Mouse (Mus musculus): ENCODE data around the gene Uchl1.

Uchl1 gene

DNA sequence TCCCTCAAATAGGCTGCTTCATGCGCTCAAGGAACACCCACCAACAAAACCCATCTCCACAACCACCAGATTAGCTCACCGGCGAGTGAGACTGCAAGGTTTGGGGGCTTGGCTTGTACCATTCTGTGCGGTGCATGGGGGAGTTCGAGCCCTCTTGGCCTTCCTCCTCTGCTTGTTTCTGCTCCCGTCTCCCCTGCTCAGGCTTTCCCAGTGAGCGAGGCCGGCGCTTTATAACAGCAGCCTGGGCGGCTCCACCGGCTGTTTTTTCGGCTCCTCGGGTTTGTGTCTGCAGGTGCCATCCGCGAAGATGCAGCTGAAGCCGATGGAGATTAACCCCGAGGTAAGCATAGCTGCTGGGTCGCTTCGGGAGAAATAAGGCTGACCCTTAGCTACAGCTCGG lies at the start of gene Uchl1:
TSS of gene Uchl1 (plus strand) at position 109 of the 400 bp plus-strand sequence.
- peak; percentile 37 to 69 for DNase-seq (ENCODE audit: low spot score in 2 of 2)

DNA sequence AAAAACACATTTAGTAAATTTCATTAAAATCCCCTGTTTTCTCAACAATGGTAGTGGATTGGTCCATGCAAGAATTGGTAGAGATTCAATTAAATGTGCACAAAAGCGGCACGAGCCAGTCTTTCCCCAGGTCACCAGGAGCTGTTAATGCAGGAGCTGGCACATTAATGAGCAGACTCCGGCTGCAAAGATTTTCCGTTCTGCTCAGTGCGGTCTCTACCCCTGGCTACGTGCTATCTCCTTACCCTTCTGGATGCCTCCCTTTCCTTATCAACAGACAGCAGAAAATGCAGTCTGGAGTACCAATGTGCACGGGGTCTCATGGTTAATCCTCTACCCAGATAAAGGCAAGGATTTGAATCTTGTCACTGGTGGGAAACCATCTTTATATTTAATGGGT lies 48.1 kb upstream of the Uchl1 start:
- no peak for DNase-seq (ENCODE audit: low spot score in 2 of 2)

DNA sequence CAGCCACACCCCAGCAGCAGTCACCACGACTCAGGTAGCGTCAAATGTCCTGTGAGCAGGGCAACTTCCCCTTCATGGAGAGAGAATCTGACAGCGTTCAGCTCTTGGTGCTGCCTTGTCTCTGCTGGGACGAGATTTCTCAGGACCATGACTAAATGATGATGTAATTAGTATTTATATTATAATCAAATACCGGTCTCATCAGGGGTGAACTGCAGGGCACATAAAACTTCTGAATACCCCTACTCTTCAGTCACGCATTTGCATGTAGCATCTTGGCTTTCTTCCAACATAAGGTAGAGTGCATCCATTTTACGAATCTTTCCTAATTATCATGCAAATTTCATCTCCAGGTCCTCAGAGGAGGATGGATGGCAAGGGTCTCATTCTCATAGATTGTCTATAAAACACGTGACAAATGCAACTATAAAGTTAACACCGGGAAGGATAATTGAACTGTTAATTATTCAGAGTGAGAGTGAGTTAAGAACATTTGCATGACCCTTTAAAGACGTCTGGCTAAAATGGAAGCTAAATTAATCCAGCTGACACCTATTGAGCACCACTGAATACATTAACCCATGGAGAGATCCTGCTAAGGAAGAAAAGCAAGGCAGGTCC lies 40.3 kb upstream of the Uchl1 start:
- no peak for DNase-seq (ENCODE audit: low spot score in 2 of 2)

DNA sequence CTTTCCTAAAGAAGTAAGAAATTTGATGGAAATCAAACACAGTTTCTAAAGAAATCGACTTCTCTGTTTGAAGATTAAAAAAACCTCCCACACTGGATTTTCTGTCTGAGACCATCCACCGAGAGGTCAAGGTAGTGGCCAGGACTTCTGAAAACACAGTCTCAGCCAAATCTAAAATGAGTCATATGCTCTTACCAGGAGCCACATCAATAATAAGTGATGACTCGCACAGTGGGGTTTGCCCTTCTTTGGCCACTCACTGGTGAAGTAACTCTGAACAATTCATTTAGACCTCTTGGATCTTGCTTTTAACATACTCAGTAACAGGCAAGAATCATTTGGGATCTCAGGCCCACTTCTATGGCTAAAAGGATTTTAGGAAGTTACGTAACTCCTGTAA lies 33.7 kb upstream of the Uchl1 start:
- no peak for DNase-seq (ENCODE audit: low spot score in 2 of 2)

DNA sequence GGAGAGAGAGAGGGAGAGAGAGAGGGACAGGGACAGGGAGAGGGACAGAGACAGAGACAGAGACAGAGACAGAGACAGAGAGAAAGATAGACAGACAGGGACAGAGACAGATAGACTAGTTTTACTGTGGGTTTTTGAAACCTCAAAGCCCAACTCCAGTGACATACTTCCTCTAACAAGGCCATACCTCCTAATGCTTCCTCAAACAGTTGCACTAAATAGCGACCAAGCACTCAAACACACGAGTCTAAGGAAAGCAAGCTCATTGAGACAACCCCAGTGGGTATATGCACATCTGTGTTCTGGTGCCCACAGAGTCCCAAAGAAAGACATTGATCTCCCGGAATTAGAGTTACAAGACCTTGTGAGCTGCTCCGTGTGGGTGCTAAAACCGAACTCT lies 32.6 kb upstream of the Uchl1 start:
- DNase-seq (ENCODE audit: low spot score in 2 of 2), result no peak

DNA sequence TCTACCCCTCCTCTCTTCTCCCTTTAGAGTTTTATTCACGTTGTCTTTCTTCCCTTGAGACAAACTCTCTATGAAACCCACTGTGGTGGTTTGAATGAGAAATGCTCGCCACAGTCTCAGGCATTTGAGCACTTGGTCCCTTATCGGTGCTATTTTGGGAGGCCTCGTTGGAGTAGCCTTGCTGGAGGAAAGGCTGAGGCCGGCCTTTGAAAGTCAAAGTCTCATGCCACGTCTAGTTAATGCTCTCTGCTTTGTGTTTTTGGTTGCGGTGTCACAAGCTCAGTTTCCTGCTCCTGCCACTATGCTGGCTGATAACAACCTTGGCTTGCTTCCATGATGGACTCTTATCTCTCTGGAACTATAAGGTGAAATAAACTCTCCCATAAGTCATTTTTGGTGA lies 28.4 kb upstream of the Uchl1 start:
- DNase-seq (ENCODE audit: low spot score in 2 of 2), result no peak

DNA sequence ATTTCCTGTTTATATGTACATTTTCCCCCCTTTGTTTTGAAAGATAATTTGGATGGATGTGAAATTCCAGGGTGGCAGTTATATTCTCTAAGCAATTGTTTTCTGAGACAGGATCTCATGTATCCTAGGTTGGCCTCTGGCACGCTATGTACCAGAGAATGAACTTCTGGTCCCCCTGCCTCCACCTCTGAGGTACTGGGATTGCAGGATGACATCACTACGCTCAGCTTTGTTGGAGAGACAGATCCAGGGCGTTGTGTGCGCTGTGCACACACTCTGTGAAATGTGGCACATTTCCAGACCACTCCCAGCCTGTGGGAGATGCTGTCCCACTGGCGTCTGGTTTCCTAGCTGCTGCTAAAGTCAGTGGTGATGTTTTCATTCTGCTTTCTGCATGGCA lies 21.7 kb upstream of the Uchl1 start:
- no peak for DNase-seq (ENCODE audit: low spot score in 2 of 2)

DNA sequence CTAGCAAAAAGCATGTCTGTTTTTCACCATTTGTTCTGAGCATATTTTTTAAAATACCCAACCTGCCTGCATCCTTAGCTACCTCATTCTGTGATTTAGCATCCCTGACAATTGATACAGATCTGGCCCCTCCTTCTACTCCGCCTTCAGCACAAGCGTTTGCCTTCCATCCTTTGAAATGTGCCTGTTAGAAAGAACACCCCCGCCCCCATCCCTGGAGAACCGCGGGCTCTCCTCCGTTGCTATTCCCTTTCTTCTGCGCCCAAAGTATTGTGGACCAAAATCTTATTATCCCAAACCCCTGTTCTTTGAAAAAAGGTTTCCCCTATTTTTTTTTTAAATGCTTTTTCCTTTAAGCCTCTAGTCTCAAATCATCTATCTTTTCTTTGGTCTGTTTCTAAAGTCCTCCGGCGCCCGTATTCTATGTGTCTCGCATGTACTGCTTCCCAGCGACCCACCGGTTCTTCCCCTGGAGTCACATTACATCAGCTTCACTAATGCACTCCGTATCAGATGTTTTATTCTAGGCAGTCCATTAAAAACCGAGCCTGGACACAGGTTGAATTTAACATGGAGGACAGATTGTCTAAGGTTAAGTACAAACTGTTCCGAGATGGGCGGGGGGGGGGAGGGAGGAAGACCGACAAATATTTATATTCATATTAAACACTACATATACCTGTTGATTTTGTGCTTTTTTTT lies 551 bp upstream of the Uchl1 start:
- no peak for DNase-seq (ENCODE audit: low spot score in 2 of 2)

DNA sequence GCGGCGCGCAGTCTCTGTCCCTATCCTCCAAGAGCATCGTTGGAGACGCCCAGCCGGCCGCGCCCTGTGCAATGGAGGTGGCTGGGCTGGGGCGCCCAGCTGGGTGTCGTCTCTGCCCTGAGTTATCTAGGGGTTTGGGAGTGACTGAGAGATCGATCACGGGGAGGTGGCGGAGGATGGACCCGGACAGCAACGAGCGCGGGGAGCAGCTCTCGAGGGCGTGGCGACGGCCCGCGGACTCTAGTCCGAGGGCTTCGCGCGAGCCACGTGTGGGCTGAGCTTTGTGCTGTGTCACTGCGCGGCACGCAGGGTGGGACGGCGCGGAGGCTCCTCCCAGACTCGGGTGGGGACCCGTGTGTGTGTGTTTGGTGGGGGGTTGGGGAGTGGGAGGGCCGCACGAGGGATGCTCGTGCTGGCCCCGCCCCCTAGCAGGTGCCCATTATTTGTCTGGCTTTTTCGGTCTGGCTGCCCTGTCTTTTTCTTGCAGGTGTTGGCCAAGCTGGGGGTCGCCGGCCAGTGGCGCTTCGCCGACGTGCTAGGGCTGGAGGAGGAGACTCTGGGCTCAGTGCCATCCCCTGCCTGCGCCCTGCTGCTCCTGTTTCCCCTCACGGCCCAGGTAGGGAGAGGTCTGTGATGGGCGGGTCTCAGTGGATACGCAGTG lies 696 bp downstream of the Uchl1 start:
- DNase-seq (ENCODE audit: low spot score in 2 of 2), result no peak

DNA sequence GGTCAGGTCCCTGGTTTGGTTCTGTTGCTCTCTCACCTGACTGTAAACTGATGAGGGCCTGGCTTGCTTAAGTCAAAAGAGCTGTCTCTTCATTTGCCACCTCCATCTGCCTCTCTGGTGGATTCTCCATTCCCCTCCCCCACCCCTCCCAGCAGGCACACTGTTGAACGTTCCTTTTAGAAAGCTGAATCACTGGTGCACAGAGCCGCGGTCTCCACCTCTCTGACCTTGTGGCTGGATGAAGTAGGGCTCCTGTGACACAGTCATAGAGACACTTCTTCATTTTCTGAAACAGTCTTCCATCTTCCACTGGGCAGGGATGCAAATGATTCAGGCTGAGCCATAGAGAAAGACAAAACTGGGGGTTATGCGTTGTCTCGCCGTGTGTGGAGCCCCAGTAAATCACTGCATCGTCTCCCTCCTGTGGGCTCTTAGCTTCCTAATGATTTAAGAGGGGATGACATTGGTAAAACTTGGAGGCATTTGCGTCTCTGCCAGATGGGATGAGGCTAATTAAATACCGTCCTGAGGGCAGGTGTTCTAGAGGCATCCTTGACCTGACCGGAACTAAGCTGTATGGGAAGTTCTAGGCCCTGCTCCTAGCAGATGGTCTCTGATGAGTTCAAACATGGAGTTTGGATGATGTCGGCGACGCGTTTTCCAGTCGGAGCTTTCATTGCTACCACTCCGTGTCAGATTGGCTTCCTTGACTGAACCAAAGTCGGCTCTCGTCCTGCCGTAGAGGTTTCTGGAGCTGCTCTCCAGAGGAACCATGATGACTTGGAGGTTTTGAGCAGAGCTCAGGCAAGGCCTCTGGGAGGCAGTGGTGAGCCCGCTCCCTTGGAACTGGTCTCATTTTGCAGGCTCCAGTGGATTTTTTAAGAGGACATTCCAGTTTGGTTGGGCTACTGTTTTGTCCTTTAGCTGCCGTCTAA lies 1.8 kb downstream of the Uchl1 start:
- no peak for DNase-seq (ENCODE audit: low spot score in 2 of 2)

DNA sequence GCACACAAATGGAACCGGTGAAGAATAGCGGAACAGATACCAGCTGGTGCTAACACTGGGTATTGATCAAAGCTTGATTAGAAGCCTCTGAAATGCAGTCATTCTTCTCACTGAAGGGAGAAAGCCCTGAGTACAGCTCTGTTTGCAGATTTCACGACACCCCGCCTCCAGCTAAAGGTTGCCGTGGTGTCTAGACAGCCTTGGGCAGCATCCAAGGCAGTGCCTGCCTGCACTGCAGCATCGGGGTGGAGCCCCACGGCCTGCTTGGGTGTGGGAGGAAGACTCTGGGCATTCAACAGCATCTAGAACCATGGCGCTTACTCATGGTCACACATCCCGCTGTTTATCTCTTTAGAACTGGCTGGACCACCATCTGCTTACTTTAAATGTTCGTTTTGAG lies 3.3 kb downstream of the Uchl1 start:
- DNase-seq (ENCODE audit: low spot score in 2 of 2), result no peak

DNA sequence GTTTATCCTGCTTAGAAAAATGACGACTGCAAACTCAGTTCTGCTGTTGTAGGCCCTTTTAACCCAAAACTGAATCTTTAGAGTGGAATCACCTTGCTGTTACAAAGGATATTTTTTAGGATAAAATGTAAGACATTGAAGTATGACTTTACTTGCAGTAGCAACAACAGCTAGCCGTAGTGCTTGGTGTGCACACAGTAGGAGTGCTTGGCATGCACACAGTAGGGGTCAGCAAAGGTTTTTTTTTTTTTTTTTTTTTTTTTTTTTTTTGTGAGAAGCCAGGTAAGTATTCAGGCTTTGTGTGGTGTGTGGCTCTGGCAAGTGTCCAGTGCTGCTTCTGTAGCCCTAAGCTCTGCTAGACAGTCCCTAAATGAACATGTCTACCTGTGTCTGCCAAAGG lies 10.0 kb downstream of the Uchl1 start:
- no peak for DNase-seq (ENCODE audit: low spot score in 2 of 2)

DNA sequence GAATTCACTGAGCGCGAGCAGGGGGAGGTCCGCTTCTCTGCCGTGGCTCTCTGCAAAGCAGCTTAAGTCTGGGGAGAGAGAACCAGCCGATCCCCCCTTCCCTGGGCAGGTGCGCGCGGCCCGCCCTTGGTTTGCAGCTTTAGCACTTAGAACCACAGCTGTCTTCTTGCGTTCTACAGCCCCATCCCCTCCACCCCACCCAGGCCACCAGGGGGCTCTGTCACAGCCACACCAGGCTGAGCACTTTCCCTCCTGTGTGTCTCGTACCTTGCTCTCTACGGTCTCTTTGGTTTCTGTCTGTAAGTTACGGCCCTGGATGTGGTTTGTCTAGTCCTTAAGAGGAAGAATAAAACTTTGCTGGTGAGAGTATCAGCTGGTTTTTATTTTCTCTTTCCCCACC lies 11.0 kb downstream of the Uchl1 start:
- peak in 1 of 2 experiments; percentile 14 for DNase-seq (ENCODE audit: low spot score in 2 of 2)

DNA sequence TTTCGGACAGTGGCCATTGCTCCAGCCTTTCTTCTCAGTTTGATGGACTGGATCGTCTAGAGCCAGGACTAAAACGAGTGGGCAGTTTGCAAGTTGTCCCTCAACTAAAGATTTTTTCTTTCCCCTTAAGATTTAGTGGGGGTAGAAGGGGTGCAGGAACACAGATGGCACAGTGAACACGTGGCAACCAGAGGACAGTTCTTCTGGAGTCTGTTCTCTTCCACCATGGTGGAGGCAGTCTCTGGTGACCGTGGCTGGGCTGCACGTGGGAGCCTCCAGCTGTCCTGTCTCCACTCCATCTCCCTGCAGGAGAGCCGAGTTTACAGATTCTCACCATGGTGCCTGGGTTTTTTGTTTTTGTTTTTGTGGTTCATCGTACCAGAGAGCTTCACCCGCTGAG lies 11.8 kb downstream of the Uchl1 start:
- DNase-seq (ENCODE audit: low spot score in 2 of 2), result no peak

DNA sequence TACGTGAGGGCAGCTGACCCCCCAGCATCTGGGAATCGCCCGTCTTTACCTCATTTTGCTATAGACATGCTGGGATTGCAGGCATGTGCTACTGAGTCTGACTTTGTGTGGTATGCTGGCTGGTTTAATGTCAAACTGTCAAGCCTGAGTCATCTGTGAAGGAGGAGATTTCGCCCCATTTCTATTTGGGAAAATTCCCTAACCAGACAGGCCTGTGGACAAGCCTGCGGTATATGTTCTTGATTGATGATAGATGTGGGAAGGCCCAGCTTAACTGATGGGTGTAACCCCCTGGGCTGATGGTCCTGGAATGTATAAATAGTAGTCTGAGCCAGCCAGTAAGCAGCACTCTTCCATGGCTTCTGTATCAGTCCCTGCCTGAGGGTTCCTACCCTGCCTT lies 12.4 kb downstream of the Uchl1 start:
- no peak for DNase-seq (ENCODE audit: low spot score in 2 of 2)

DNA sequence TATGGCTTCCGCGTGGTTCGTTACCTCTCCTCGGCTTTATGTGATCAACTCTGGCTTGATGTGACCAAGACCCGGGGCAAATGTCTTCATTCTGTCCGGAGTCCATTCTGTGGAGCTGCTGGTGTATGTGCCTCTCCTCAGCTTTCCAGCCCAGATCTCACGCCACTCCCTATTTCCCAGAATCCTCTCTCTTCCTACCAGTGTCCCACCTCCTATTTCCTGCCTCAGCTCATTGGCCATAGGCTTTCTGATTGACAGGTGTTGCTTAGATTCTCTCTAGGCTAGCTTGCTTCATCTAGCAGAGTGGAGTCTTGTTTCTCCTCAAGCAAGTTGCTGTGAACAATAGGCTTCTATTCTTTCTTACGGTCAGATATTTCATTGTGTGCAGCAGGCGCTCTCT lies 13.9 kb downstream of the Uchl1 start:
- DNase-seq (ENCODE audit: low spot score in 2 of 2), result no peak

DNA sequence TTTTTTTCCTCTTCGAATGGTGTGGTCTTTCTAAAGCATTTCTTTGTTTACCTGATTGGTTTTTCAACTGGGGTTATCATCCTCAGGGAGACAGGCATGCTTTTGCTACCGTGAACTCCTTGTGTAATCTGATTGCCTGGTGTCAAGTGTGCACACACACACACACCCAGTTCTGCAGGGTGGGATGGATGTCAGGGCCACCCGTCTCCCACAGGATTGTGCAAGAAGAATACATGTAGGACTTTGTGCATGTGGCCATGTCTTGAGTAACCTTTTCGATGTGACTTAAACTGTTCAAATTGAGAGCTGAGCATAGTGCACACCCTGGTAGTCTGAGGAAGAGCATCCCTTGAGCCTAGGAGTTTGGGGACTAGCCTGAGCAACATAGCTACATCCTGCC lies 17.3 kb downstream of the Uchl1 start:
- DNase-seq (ENCODE audit: low spot score in 2 of 2), result no peak

DNA sequence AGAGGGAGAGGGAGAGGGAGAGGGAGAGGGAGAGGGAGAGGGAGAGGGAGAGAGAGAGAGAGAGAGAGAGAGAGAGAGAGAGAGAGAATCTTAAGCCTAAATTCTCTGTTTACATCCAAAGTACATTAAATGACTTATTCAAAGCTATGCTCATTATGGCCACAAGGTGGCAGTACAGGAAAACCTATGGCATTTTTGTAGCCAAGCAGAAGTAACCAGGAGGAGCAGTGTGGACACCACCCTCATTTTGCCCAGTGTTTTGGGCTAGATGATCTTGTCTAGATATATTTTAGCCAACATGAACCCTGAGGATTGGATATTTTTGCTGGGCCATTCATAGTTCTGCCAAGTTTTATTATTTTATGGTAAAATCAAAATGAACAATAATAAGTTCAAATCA lies 21.2 kb downstream of the Uchl1 start:
- DNase-seq (ENCODE audit: low spot score in 2 of 2), result peak in 1 of 2 experiments; percentile 19

DNA sequence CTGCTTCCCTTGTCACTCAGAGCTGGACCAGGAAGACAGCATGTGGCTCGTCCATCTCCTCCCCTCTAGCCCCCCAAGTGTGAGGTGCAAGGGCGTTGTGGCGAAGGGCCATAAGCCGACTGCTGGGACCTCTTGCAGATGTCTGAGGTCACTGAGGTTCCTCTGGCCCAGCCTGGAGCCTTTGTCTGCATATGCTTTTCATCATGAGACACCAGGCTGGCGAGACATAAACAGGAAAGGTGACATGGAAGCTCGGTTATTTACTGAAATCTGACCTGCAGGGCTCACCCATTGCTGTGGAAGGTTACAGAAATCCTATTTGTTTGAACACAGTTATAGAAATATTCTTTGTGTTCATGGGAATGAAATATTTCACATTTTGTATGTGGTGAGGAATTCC lies 24.0 kb downstream of the Uchl1 start:
- no peak for DNase-seq (ENCODE audit: low spot score in 2 of 2)

DNA sequence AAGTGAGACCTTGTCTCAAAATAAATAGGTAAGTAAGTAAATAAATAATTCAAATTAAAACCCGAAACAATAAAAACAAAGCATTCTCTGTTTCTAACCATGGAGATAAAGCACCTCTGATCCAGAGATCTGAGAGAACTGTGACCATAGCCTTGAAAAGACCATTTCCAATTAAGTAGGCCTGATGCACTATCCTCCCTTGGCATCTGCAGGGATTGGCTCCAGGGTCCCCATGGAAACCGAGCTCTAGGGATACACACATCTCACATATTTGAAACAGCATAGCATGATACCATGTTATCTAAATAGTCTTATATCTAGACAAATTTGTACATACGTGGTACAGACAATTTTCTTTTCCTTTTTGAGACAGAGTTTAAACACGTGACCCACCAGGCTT lies 26.1 kb downstream of the Uchl1 start:
- no peak for DNase-seq (ENCODE audit: low spot score in 2 of 2)

DNA sequence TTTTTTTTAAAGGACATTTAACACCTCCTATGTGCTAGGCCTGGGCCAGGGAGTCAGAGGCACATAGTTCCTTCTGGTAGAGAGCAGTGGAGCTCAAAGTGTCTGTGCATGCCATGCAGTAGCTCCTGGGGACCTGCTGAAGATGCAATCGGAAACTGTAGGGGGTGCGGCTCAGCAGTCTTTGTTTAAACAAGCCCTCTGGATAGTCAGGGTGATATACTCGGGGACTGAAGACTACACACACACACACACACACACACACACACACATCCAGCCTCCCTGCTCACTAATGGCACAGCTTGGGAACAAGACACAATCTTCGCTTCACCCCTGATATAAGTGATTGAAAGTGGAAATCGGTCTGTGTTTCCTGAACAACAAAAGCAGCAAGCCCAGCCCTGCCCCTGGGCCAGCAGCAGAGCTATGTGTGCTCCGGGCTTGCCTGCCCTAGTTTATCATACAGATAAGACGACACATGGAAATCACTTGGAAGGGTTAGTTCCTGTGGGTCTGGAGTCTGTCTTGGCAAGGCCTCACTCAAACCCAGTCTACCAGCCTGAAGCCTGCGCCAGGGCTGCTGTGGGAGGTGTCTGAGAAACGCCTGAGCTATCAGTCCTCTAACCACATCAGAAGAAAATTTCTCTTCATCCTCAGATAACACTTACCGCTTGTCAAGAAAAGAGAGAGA lies 27.6 kb downstream of the Uchl1 start:
- DNase-seq (ENCODE audit: low spot score in 2 of 2), result no peak

DNA sequence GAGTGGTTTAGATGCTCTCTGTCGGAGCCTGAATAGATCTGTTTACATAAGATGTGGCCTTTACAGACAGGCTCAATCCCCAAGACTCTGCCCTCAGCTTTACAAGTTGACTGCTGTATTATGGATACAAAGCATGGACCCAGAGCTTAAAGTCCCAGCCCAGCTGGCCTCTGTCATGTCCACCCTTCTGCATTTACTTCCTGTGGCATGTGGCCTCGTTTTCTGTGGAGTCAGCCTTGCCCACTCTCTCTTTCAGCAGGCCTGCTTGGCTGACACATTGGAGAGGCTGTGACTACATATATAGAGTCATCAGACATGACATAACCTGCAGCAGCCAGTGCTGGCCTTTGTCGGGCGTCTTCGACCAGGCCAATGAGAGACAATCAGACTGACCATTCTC lies 32.0 kb downstream of the Uchl1 start:
- DNase-seq (ENCODE audit: low spot score in 2 of 2), result no peak

Measured in spleen, postnatal 4 days (tissue).